Mouse (Mus musculus) cerebellum, adult 11 months (tissue): ENCODE data around the gene 2610507B11Rik.
"Not testable (repeated sequence)": the region's sequence is repeated elsewhere in the genome, so short reads cannot be mapped to it uniquely, and the experiment has no call there.

Source experiments
- DNase-seq: peaks from one replicate; pipeline ENCODE4 v3.0.0; 2022

Gene 2610507B11Rik

GRCm38 (mm10) chr11:78261380-78262352, at the start of gene 2610507B11Rik:
2610507B11Rik (plus strand) TSS chr11:78261752.
- DNase-seq = peak; percentile 92

DNA sequence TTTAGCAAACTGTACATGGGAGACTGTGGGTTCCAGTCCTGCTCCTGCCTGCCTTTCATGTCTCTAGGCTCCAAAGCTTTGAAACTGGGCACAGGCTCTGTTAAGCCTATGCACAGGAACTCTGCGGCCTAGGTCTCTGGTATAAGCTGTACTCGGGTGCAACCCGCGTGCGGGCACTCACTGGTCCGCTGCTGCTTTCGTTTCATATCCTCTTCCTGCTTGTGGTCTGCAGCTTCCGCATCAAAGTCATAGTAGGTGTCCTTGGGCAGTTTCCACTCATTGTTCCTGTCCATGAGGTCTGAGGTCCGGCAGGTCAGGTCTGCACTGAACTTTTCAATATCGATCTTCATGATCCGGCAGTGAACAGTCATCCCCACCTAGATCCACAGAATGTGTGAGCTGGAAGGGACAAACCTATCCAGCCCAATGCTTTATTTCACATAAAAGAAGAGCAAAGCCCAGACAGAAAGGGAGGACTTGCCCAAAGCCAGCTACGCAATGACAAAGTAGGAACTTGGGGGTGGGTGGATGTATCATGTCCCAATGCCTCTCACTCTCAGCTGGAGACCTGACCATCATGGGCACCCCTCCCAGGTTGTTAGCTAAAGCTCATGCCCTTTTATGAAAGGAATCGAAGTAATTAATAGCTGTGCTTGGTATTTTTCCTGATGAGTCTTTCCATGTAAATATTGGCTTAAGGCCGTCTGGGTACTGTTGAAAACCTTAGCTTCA, 48.3 kb upstream of the 2610507B11Rik start:
- DNase-seq = no peak

DNA sequence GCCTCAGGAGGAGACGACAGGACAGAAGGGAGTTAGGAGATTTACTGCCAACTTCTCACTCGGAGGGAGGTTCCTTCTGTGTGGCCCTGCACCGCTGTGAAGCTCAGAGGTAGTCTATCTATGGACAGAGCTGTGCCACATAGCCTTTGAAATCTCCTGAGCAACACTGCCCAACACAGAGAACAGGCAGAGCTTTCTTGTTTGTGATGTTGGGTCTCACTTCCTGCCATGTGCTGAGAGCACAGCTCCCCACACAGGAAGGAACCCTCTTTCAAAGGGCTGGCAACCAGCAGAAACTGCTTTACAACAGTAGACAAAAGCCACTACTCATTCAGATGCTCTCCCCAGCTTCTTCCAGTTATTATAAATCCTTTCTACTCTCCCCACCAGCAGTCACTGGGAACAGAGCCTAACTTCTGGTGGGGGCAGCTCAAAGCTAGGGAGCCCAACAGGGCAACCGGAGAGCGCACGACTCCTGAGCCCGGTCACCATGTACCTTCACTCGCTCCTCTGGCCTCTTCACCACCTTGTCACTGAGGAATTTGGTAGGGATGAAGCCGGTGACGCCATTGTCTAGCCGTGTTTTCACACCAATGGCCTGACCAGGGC, 45.7 kb upstream of the 2610507B11Rik start:
- no peak for DNase-seq

GRCm38 (mm10) chr11:78223586-78223985, 38.0 kb upstream of the 2610507B11Rik start:
- DNase-seq = no peak

DNA sequence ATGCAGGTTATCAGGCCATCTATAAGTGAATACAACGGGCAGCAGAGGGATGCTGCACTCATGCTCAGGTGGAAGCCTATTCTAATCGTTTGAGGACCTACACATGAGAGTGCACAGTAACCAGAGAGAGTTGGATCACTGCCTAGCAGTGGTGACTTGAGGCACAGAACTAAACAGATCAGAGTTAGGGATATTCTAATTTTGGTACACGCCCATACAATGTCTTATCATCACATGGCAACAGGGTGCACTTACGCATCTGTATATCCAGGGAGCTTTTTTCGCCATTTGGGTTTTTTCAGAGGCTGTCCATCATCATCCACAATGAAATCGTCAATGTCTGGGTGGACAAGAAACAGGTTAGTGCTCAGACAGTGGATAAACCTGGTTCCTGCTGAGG, 30.0 kb upstream of the 2610507B11Rik start:
- DNase-seq = no peak

GRCm38 (mm10) chr11:78240193-78240857, 21.2 kb upstream of the 2610507B11Rik start:
- DNase-seq = no peak

DNA sequence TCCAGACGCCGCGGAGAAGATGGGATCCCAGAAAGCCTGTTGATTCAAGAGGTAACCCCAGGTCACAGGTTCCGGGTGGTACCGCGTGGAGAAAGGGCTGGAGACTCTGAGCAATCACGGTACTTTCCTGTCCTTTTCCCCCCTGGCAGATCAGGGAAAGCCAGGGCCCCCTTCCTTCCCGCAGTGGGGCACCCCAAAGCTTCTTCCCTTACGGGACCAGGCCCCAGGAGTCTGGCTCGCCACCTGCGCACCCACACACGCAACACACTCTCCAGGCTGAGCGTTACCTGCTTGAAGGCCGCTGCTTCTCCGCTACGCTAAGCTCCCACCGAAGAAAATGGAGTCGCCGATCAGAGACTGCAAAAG, 16.3 kb upstream of the 2610507B11Rik start:
- DNase-seq = no peak

DNA sequence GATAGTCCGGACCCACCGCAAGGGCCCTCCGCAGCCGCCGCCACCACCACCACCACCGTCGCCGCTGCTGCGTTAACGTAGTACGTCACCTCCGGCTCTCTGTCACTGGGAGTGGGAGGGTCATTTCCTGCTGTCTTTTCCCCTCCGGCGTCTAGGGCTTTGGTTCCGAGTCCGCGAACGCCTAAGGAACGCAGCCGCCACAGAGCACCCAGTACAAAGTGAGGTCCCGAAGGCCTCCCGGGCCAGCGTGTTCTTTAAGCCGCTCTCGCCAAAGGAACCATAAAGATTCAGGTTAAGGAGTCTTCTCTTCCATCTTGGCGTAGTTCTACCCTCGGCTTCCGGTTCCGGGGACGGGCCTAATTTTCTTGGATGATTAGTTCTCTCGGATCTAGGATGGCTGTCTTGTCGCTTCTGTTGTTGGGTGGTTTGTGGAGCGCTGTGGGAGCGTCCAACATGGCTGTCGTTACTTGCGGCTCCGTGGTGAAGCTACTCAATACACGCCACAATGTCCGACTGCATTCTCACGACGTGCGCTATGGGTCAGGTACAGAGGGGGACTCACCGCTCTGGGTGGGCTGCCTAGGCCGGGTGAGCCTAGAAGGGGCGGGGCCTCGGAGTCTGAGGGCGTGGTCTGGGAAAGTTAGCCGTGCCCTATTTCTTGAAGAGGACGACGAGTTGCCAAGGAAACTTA, 15.8 kb upstream of the 2610507B11Rik start, which contains the start of the genes Sdf2 and Supt6:
Gene Sdf2, plus strand, starts transcription at position 120 of the 691 bp plus-strand sequence.
Gene Supt6, minus strand, starts transcription at position 361 of the 691 bp plus-strand sequence.
- DNase-seq = peak; percentile 72

- DNase-seq = no peak
Measured at GRCm38 (mm10) chr11:78246318-78247011, 15.1 kb upstream of the 2610507B11Rik start.

GRCm38 (mm10) chr11:78247012-78247348, 14.6 kb upstream of the 2610507B11Rik start:
- DNase-seq = no peak

DNA sequence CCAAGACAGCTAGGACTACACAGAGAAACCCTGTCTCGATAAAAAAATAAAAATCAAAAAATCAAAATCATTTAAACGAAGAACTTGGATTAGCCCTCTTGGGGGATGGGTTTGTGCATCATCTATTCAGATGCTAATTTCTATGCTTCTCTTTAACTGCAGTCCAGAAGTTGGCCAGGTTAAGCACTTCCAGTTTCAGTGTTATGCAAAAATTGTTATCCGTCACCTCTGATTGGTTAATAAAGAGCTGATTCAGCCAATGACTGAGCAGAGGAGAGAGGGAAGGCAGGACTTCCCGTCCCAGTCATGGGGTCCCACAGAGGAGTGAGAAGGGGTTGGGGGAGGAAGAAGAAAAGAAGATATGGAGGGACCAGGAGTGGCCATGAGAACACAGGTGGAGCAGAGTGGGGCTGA, 13.8 kb upstream of the 2610507B11Rik start:
- DNase-seq = no peak

GRCm38 (mm10) chr11:78256618-78257017, 4.9 kb upstream of the 2610507B11Rik start:
- no peak for DNase-seq

GRCm38 (mm10) chr11:78260489-78261258, 878 bp upstream of the 2610507B11Rik start:
- no peak for DNase-seq

GRCm38 (mm10) chr11:78262550-78262949, 998 bp downstream of the 2610507B11Rik start:
- peak; percentile 31 for DNase-seq

- DNase-seq = no peak
Measured at GRCm38 (mm10) chr11:78265571-78265970, 4.0 kb downstream of the 2610507B11Rik start.

DNA sequence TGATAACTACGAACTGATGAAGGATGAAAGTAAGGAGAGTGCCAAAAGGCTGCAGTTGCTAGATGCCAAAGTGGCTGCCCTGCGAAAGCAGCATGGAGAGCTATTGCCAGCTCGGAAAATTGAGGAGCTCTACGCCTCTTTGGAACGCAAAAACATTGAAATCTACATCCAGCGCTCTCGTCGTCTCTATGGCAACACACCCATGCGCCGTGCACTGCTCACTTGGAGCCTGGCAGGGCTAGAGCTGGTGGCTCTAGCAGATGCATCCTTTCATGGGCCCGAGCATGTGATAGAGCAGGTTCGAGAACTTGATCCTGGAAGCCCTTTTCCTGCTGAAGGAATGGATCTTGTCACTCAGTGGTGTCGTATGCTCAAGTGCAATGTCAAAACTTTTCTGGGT, 10.4 kb downstream of the 2610507B11Rik start:
- no peak for DNase-seq

GRCm38 (mm10) chr11:78275596-78275995, 14.0 kb downstream of the 2610507B11Rik start:
- DNase-seq = no peak

GRCm38 (mm10) chr11:78276169-78276568, 14.6 kb downstream of the 2610507B11Rik start:
- not testable (repeated sequence) for DNase-seq

DNA sequence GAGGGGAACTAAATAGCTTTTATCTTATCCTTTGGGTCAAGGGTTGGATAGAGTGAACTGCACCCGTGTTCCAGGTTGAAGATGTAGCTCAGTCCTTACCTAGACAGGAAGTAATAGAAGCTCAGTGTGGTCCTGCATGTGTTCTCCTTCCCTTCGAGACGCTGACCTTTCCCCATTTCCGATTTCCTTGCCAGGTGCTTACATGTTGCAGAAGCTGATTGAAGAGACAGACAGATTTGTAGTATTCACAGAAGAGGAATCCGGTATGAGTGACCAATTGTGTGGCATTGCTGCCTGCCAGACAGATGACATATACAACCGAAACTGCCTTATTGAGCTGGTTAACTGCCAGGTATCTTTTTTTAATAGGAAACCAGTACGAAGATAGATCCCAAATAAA, 17.3 kb downstream of the 2610507B11Rik start:
- DNase-seq = no peak

GRCm38 (mm10) chr11:78279586-78279985, 18.0 kb downstream of the 2610507B11Rik start:
- DNase-seq = no peak
